Mouse (Mus musculus): ENCODE measurements around the gene Grm8.
"Not testable (repeated sequence)": the region's sequence is repeated elsewhere in the genome, so short reads cannot be mapped to it uniquely, and the experiment has no call there.

The Grm8 gene

GRCm38 (mm10) chr6:27887922-27888321, 247.1 kb downstream of the Grm8 start:
- DNase-seq (ENCODE audit: extremely low read depth, low read depth), result peak; percentile 32

- no peak for DNase-seq (ENCODE audit: extremely low read depth, low read depth)
Observed at GRCm38 (mm10) chr6:27885786-27886185, 249.2 kb downstream of the Grm8 start.

- DNase-seq (ENCODE audit: extremely low read depth, low read depth), result no peak
Observed at GRCm38 (mm10) chr6:27849644-27850043, 285.3 kb downstream of the Grm8 start.

DNA sequence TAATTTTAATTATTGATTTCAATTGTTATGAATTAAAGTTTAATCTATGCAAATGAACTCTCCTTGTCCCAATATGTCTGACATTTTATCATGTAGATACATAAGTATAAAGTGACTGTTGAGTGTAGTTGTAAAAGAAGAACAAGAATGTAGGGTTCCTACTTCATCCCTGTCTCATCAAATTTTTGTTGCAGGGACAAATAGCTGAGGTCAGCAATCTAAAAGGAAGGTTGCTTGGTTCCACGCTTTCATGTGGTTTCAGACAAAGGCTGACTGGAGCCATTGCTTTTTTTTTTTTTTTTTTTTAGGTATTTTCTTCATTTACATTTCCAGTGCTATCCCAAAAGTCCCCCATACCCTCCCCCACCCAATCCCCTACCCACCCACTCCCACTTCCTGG, 298.8 kb downstream of the Grm8 start:
- no peak for DNase-seq (ENCODE audit: extremely low read depth, low read depth)

- DNase-seq (ENCODE audit: extremely low read depth, low read depth), result not testable (repeated sequence)
Observed at GRCm38 (mm10) chr6:27819735-27820134, 315.2 kb downstream of the Grm8 start.

DNA sequence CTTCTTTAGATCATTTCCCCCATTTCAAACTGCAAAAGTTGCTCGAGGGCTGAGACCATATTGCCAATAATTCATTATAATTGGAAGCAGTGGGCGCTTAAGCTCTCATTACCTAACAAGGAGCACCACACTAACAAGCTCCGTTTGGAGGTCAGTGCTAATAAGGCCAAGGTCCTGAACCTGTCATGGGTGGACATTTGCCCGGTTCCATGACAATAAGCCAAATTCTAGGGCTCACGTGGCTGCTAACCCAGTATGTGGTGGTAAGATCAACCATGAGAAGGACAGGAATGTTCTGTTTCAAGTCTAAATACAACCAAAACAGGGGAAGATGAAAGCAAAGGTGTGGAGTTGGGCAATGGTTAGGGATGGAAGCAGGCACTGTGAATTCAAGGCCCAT, 322.2 kb downstream of the Grm8 start:
- no peak for DNase-seq (ENCODE audit: extremely low read depth, low read depth)

DNA sequence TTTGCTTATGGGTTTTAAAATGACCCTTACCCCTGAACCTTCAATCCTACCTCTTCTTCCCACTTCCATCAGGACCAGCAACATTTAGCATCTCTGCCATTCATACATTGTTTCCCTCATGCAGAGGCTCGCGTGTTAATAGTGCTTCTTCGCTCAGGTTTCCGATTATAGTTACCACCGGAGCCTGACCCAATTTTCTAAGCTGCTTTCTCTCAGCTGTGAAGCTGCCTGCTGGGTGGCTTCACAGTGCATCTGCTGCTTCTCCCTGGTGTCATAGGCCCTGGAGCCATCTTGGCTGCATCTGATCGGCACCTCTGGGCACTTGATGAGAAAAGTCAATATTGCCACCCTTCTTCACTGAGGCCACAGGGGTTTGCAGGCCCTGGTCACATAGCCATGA, 325.0 kb downstream of the Grm8 start:
- DNase-seq (ENCODE audit: extremely low read depth, low read depth), result no peak

DNA sequence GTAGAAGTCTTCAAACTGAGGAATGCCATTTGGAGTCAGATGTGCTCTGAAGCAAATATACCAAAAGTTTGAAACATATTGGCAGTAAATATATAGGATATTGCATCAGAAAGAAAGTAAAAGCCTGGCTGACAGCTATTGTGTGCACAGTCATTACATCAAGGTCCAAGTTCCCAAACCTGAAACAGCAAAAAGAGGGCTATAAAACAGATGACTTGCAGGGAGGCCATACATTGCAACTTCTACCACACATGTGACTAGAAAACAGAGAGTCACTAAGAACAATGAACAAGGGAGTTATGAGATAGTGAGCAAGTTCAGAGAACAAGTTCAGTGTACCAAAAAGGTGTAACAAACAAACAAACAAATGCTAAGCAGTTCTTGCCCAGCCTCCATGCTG, 328.2 kb downstream of the Grm8 start:
- DNase-seq (ENCODE audit: extremely low read depth, low read depth), result no peak

GRCm38 (mm10) chr6:27800881-27801572, 334.0 kb downstream of the Grm8 start:
- no peak for DNase-seq (ENCODE audit: extremely low read depth, low read depth)

DNA sequence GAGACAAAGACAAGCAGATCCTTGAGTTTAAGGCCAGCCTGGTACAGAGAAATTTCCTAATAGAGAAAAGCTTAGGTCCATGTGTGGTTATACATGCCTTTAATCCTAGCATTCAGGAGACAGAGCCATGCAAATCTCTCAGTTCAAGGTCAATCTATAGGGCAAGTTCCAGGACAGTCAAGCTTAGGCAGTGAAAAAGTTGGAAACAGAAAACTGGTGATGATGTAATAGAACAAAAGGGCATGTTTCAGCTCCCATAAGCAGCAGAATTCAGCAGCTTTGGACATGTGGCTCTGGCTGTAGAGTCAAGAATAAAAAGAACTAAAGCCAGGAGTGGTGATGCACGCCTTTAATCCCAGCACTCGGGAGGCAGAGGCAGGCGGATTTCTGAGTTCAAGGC, 336.2 kb downstream of the Grm8 start:
- no peak for DNase-seq (ENCODE audit: extremely low read depth, low read depth)

- DNase-seq (ENCODE audit: extremely low read depth, low read depth), result no peak
Observed at GRCm38 (mm10) chr6:27789566-27789965, 345.4 kb downstream of the Grm8 start.

- no peak for DNase-seq (ENCODE audit: extremely low read depth, low read depth)
Observed at GRCm38 (mm10) chr6:27789151-27789550, 345.8 kb downstream of the Grm8 start.

DNA sequence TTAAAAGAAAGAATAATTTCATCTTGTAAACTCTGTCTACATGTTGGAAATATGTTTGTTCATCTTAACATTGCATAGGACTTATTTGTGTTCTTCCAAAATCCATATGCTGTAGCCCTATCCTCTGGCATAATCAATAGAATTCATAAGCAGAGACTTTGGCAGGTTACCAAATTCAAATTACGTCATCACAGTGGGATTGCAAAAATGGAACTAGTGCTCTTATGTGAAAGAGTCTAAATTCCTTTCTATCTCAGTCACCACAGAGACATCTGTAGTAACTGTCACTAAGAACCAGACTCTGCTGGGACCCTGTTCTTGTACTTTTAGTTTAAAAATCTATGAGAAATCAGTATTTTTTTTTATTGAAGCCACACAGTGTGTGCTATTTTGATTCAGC, 352.7 kb downstream of the Grm8 start:
- DNase-seq (ENCODE audit: extremely low read depth, low read depth), result no peak

- DNase-seq (ENCODE audit: extremely low read depth, low read depth), result no peak
Observed at GRCm38 (mm10) chr6:27781371-27781770, 353.6 kb downstream of the Grm8 start.

- no peak for DNase-seq (ENCODE audit: extremely low read depth, low read depth)
Observed at GRCm38 (mm10) chr6:27775646-27776271, 359.2 kb downstream of the Grm8 start.

DNA sequence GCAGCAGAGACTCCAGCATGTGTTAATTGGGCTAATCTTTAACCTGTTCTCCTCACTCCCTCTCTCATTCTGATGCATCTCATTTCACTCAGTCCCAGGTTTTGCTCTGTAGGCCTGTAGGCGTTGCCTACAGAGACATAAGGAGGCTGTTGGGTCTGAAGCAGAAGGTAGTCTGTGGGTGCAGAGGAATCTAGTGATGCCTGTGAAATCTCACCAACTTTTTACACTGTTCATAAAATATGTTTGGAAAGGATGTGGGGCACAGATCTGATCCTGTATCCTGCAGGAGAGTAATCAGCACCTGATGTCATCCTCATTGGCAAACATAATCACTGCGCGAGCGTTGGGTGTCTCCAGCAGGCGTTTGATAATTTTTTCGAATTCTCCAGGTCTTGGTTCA, 372.9 kb downstream of the Grm8 start:
- DNase-seq (ENCODE audit: extremely low read depth, low read depth), result no peak

GRCm38 (mm10) chr6:27753290-27753829, 381.6 kb downstream of the Grm8 start:
- DNase-seq (ENCODE audit: extremely low read depth, low read depth), result no peak

DNA sequence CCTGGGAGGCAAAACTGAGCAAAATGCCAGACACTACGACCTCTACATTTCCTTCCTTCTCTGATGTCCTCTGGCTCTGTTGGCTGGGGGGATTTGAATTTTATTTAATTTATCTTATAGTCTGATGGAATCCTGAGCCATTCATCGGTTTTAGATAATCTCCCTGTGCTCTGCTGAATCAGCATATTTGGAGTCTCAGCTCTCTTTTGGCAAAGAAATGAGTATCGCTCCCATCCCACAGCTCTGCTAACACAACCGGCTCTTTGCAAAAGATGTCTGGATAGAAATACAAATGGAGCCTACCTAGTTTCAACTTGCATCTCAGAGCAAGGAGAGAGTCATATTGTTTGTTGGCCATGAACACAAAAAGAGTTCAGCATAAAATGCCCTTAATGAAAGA, 388.5 kb downstream of the Grm8 start:
- DNase-seq (ENCODE audit: extremely low read depth, low read depth), result no peak

GRCm38 (mm10) chr6:27745693-27746451, 389.1 kb downstream of the Grm8 start:
- DNase-seq (ENCODE audit: extremely low read depth, low read depth), result no peak

DNA sequence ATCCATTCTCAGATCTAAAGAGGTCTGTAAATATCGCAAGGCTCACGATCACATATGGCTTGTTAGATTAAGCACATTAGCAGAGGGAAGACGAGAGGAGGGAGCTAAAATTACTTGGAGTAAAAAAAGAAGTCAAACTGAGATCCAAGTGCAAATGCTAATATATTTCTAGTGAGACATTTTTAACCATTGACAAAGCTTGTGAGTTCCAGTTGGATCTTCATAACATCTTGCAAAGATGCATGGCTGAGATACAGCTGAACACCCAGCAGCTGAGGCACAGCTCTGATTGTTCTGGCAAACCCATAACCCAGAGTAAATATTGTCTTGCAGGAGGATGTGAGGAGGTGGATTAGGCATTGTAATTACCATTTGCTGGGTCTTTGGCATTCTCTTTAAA, 445.6 kb downstream of the Grm8 start:
- DNase-seq (ENCODE audit: extremely low read depth, low read depth), result no peak

DNA sequence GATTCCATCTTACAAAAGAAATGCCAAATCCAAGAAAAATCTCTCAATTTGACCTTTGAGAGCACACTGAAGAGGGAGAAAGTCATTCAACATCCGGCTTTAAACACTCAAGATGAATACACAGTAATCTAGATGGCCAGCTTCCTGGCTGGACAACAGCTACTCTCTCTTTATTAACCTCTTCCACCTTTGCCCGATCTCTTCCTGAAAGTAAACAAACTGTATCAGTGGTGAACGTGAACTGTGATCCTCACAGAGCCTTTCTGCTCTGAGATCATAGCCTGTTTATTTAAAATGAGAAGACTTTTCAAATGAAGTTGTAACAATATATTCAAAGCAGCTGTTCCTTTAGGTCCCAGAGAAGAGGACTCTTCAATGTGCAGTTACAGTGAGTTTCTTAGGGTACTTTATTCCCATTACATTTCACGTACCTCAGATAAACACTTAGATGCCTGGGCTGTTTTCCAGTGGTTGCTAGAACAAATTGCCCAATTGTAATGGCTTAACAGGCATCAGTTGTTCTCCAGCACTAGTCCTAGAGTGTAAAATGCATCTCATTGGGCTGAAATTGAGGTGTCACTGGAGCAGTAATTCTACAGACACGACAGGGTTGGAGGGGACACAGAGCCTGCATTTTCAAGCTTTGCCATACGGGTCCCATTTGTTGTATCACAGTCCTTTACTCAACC, 473.1 kb downstream of the Grm8 start:
- DNase-seq (ENCODE audit: extremely low read depth, low read depth), result no peak

DNA sequence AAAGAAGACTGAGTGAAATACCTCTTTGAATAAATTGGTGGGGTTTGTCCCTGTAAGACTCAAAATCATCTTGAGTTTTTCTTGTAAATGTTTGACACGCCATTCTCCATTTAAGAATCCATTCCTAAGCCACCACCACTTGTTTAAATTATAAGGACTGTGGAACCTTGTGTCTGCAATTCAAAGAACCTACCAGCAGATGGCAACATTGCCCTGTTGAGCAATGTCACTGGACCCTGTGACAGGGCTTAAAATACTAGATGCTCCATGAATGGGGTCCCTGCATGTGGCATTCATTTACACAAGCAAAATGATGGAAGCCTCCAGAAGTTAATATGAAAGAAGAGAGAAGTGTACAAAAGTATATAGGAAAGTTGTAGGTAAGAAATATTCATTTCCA, 477.5 kb downstream of the Grm8 start:
- DNase-seq (ENCODE audit: extremely low read depth, low read depth), result peak; percentile 37

Data from MEL-GATA-1-ER (cell line).